Mouse (Mus musculus) retina, adult 2 months (tissue): Measurements from ENCODE around the gene Zfp493.
"Not testable (repeated sequence)": the region's sequence is repeated elsewhere in the genome, so short reads cannot be mapped to it uniquely, and the experiment has no call there.

Source experiments
- DNase-seq: peaks from one replicate; pipeline ENCODE4 v3.0.0-alpha.2; 2012; ENCODE audit warnings: low read depth, low spot score

The Zfp493 gene

GRCm38 (mm10) chr13:67779265-67780221, at the start of gene Zfp493:
Zfp493 (plus strand) TSS chr13:67779693.
- peak; percentile 68 for DNase-seq

- not testable (repeated sequence) for DNase-seq
Measured at GRCm38 (mm10) chr13:67734391-67734790, 45.1 kb upstream of the Zfp493 start.

GRCm38 (mm10) chr13:67742941-67743340, 36.6 kb upstream of the Zfp493 start:
- DNase-seq: no peak

GRCm38 (mm10) chr13:67743896-67744295, 35.6 kb upstream of the Zfp493 start:
- no peak for DNase-seq

GRCm38 (mm10) chr13:67754333-67755306, 24.9 kb upstream of the Zfp493 start, which contains the start of gene Zfp85:
Zfp85 (minus strand) TSS chr13:67755228.
- DNase-seq: peak; percentile 65

- DNase-seq: no peak
Measured at GRCm38 (mm10) chr13:67755761-67756160, 23.7 kb upstream of the Zfp493 start.

- DNase-seq: no peak
Measured at GRCm38 (mm10) chr13:67759966-67760365, 19.5 kb upstream of the Zfp493 start.

GRCm38 (mm10) chr13:67763031-67763768, 16.3 kb upstream of the Zfp493 start:
- no peak for DNase-seq

- no peak for DNase-seq
Measured at GRCm38 (mm10) chr13:67791921-67792455, 12.5 kb downstream of the Zfp493 start.

- no peak for DNase-seq
Measured at GRCm38 (mm10) chr13:67798618-67799017, 19.1 kb downstream of the Zfp493 start.

- DNase-seq: not testable (repeated sequence)
Measured at GRCm38 (mm10) chr13:67799151-67799550, 19.7 kb downstream of the Zfp493 start.

GRCm38 (mm10) chr13:67811651-67812210, 32.2 kb downstream of the Zfp493 start:
- DNase-seq: no peak

GRCm38 (mm10) chr13:67812961-67813709, 33.6 kb downstream of the Zfp493 start:
- no peak for DNase-seq

- peak; percentile 75 for DNase-seq
Measured at GRCm38 (mm10) chr13:67813710-67814660, 34.5 kb downstream of the Zfp493 start, which contains the start of gene Zfp273. Zfp273 (plus strand) TSS chr13:67813740.

- no peak for DNase-seq
Measured at GRCm38 (mm10) chr13:67818636-67819035, 39.1 kb downstream of the Zfp493 start.

- DNase-seq: peak; percentile 56
Measured at GRCm38 (mm10) chr13:67830911-67831336, 51.4 kb downstream of the Zfp493 start, which contains the start of gene Gm10037. Gm10037 (plus strand) TSS chr13:67831106.

GRCm38 (mm10) chr13:67833137-67833536, 53.6 kb downstream of the Zfp493 start:
- DNase-seq: not testable (repeated sequence)
